ENCODE assay signal across 8 mouse cellular contexts in genomic region chr16:50756696-50757095, GRCm38 (mm10).
DNase-seq lines count a peak whose midpoint lies in the region; ATAC-seq and TF ChIP-seq lines count a peak whose summit lies in the region.

No protein-coding gene starts in this region.

- peak; percentile 87 for ATAC-seq in megakaryocyte progenitor cell, adult 5-6 weeks (replicated peaks; ENCODE audit: poor library complexity)

- no peaks in the 10 kb centered on the region for H3K27me3 ChIP-seq in heart, adult 2 months (ENCODE audit: control insufficient read depth, insufficient read depth, low read length)

- 0 out of 2 replicates have a peak, but pooled peaks have one; percentile 61 for TF ChIP-seq EP300 in heart, adult 2 months (IDR thresholded peaks at IDR 0.05; ENCODE audit: insufficient read depth, low read depth, low read length)

- H3K27ac ChIP-seq in heart, adult 2 months: no peak overlapping the region

- intact Hi-C loops in heart, adult 2 months (cut with DNase I): loop anchor here (2.0 kb wide), 1 partner anchor 502 kb away; no protein-coding TSS in a partner anchor
- intact Hi-C loops in heart, postnatal 36 days (cut with DNase I): no loop called here

- peak; percentile 90 for TF ChIP-seq CTCF in heart, adult 2 months (IDR thresholded peaks at IDR 0.05)

- peak; percentile 47 to 57 for DNase-seq in heart, adult 2 months
- DNase-seq in heart, adult 11 months: no peak
- DNase-seq in B cell, adult 2 months: peak; percentile 66 to 67
- peak; percentile 75 for DNase-seq in adrenal gland, postnatal 10 days
- DNase-seq in heart, postnatal 36 days: peak; percentile 43 to 57
- no peak for DNase-seq in urinary bladder, postnatal 10 days (ENCODE audit: low spot score)
- DNase-seq in right cerebral cortex, postnatal 25 days: no peak

- no peak overlapping the region for H3K9ac ChIP-seq in heart, adult 2 months (ENCODE audit: low read depth, low read length)

- H3K79me2 ChIP-seq in heart, adult 2 months (replicated peaks; ENCODE audit: control insufficient read depth, insufficient read depth, low read length): no peaks in the 10 kb centered on the region

- no peak overlapping the region for H3K4me3 ChIP-seq in heart, adult 2 months

- TF ChIP-seq POLR2A in heart, adult 2 months (IDR thresholded peaks at IDR 0.05; ENCODE audit: insufficient read depth, low read depth, low read length): no peak

- H3K4me1 ChIP-seq in heart, adult 2 months (ENCODE audit: control insufficient read depth, insufficient read depth, low read length): peaks cover 5% of the 10 kb centered on the region

- 47% methylated on average over 4 of the region's 4 CpGs for WGBS in heart, adult 2 months

- peaks cover 2% of the 10 kb centered on the region; the same call in 1 of the 2 replicates for H3K36me3 ChIP-seq in heart, adult 2 months (ENCODE audit: control insufficient read depth, insufficient read depth, low read length)

Comparison
In these comparisons a context has a peak if more than half of its experiments do, and no peak if none do; other contexts are left out.
1. DNase-seq: peak in heart, adult 2 months (2 of 2), B cell, adult 2 months (2 of 2), adrenal gland, postnatal 10 days (single experiment) and heart, postnatal 36 days (2 of 2); none in heart, adult 11 months (single experiment), urinary bladder, postnatal 10 days (single experiment) and right cerebral cortex, postnatal 25 days (single experiment).